Mouse (Mus musculus) R1 (cell line): ENCODE results near the gene Otop1.

Source experiments
- DNase-seq: peaks from one replicate; pipeline ENCODE4 v3.0.0-alpha.2; 2018; ENCODE audit warnings: low read depth, low spot score

The Otop1 gene

GRCm38 (mm10) chr5:38275771-38276170 is at the start of gene Otop1:
Otop1 (plus strand) TSS chr5:38275972.
- DNase-seq: peak; percentile 84

DNA sequence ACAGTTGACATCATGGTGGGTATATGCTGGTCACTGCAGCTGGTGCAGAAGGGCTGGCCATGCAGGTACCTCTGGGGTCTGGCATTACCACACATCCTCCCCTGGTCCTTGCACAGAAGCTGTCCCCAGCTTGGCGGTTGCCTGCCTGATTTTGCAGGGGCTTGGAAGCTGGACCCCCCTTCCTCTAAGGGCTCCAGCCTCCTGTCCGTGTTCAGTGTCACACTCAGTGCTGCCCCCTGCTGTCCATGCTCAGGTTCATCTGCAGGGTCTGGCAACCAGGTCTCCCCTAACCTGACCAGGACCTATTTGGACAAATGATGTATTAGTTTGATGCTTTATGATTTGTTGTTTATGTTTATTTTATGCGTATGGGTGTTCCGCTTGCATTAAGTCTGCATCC is 40.4 kb upstream of the Otop1 start:
- DNase-seq: peak; percentile 66

- peak; percentile 66 for DNase-seq
Observed at GRCm38 (mm10) chr5:38236627-38237026, 39.1 kb upstream of the Otop1 start.

GRCm38 (mm10) chr5:38240727-38241472 is 34.9 kb upstream of the Otop1 start:
- no peak for DNase-seq

DNA sequence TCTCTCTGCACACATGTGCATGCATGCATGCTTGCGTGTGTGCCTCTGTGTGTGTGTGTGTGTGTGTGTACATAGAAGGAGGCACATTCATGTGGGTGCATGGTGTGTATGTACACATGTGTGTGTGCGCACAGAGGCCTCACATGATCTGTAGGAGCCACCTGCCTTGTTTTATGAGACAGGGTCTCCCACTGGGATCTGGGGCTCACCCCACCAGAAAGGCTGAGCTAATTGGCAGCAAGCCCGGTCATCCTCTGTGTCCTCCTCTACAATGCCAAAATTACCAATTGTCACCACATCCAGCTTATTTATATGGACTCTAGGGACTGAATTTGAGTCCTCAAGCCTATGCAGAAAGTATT is 34.3 kb upstream of the Otop1 start:
- DNase-seq: no peak

- DNase-seq: peak; percentile 85
Observed at GRCm38 (mm10) chr5:38241966-38242365, 33.8 kb upstream of the Otop1 start.

DNA sequence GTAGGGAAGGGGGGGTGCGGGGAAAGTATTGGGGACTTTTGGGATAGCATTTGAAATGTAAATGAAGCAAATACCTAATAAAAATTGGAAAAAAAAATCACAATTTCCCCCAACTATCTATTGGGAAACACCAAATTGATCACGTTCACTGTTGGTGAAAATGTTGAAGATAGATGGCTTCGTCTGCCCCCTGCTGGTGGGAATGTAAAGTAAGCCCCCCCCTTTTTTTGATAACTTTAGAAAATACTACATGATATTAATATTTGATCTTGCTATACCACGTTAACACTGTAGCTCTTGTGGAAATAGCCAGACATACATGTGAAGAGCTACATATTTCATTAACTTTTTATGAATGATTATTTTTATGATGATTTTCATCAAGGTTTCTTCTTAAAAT is 20.6 kb upstream of the Otop1 start:
- DNase-seq: no peak

GRCm38 (mm10) chr5:38255644-38256043 is 20.1 kb upstream of the Otop1 start:
- no peak for DNase-seq

- no peak for DNase-seq
Observed at GRCm38 (mm10) chr5:38256551-38256950, 19.2 kb upstream of the Otop1 start.

- DNase-seq: no peak
Observed at GRCm38 (mm10) chr5:38258034-38258772, 17.6 kb upstream of the Otop1 start.

DNA sequence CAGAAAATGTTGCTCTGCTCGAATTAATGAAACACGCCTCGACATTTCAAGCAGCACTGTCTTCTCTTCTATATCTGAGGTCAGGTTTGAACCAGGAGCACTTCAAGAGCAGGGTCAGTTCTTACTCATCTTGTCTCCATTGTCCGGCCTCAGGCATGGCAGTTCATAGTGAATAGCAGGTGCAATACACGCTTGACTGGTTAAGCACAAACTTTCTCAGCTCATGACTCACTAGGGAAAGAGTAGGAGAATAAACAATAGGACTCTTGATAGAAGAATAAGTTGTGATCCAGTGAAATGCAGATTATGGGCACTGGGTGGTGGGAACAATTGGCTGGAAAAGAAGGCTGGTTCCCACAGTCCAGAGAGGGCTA is 17.0 kb upstream of the Otop1 start:
- DNase-seq: no peak

- DNase-seq: no peak
Observed at GRCm38 (mm10) chr5:38259455-38260106, 16.2 kb upstream of the Otop1 start.

DNA sequence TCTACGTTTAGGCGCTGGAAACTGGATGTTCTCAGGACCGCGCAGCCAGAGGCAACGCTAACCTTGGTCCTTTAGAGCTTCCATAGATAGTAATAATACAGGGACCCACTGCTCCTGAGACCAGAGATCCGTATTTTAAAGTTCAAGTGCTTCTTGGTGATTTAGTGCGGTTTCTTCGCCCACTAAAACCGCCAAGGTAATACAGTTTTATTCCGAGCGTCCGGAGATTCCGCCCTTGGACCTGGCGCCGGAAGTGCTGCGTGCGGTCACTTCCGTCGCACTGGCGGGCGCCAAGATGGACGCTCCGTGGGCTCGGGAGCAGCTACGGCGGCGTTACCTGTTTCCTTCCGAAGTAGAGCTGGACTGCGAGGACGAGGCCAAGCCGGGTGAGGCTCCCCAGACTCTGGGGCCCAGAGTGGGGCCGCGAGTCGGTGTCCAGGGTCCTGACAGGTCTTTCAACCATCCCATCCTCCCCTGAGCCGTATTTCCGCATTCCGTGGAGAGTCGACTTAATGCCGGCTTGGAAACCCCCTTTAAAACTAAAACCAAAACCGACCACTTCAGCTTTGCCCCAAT is 15.6 kb upstream of the Otop1 start, which contains the start of gene Tmem128:
Gene Tmem128 (plus strand): TSS at position 79 of the 576 bp plus-strand sequence.
- DNase-seq: peak; percentile 62

DNA sequence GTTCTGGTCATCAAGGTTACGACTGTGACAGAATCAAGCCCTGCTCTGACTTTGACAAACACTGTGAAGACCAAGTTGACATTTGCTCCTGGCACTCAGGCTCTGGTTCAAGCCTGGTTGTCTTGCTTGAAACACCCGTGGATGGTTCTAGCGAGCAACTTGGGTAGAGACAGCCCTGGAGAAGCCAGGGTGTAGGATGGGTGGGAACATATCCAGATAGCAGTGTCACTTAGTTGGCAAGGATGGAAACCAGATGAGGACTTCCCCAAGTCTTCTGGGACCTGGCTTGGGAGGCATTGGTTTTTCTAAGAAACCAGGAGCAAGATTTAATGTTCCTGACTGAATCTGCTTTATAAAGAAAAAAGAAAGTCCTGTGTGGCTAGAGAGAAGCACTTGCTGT is 4.8 kb upstream of the Otop1 start:
- DNase-seq: no peak

DNA sequence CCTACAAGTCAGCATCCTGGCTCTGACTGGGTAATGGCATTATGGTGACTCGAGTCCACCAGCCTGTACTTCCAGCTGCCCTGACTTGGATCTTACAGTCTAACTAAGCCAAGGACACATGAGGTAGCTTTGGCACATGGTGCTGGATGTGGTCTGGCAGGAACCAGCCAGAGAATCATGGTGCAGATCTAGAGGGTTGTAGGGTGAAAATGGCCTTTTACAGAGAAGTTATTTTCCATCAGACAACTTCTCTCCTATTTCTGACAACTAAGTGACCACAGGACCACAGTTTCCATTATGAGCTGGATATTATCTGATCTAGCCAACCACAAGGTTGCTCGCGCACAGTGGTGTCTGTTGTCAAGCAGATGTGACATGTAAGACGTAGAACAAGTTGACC is 1.9 kb upstream of the Otop1 start:
- DNase-seq: no peak

GRCm38 (mm10) chr5:38276451-38276850 is 679 bp downstream of the Otop1 start:
- DNase-seq: peak; percentile 21

DNA sequence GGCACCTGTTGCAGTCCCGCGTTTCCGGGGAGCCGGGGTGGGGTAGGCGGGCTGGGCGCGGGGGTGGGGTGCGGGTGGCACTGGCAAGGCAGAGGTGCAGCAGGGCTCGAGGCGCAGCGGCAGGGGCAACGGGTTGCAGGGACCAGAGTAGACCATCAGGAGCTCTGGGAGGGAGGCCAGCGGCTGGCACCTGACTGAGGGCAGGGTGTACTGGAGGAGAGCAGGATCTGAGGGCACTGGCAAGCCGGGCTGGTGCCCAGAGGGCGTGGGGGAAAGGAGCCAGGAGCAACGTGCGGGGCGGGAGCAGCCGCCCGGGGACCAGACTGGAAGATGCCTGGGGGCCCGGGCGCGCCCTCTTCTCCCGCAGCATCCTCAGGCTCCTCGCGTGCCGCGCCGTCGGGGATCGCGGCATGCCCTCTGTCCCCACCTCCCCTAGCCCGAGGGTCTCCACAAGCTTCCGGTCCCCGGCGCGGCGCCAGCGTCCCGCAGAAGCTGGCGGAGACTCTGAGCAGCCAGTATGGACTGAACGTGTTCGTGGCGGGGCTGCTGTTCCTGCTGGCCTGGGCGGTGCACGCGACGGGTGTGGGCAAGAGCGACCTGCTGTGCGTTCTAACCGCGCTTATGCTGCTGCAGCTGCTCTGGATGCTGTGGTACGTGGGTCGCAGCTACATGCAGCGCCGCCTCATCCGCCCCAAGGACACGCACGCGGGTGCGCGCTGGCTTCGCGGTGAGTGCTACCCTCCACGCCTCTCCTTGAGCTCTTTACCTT is 1.5 kb downstream of the Otop1 start:
- DNase-seq: no peak

GRCm38 (mm10) chr5:38277936-38278600 is 2.3 kb downstream of the Otop1 start:
- peak; percentile 69 for DNase-seq

GRCm38 (mm10) chr5:38280075-38280474 is 4.3 kb downstream of the Otop1 start:
- no peak for DNase-seq

- no peak for DNase-seq
Observed at GRCm38 (mm10) chr5:38285724-38286123, 10.0 kb downstream of the Otop1 start.

- no peak for DNase-seq
Observed at GRCm38 (mm10) chr5:38288476-38288875, 12.7 kb downstream of the Otop1 start.
